Mouse (Mus musculus) bone marrow macrophage, adult 2 months (primary cell): Measurements from ENCODE around the gene Twnk.

Experiments
- CTCF ChIP-seq: IDR thresholded peaks from 2 replicates; pipeline ENCODE4 v1.5.1; 2012; ENCODE audit warnings: low read depth, mild to moderate bottlenecking, low read length, moderate library complexity
- POLR2A ChIP-seq: IDR thresholded peaks from 2 replicates; pipeline ENCODE4 v1.6.1; 2012; ENCODE audit warnings: mild to moderate bottlenecking, low read depth, low read length, borderline replicate concordance

DNA sequence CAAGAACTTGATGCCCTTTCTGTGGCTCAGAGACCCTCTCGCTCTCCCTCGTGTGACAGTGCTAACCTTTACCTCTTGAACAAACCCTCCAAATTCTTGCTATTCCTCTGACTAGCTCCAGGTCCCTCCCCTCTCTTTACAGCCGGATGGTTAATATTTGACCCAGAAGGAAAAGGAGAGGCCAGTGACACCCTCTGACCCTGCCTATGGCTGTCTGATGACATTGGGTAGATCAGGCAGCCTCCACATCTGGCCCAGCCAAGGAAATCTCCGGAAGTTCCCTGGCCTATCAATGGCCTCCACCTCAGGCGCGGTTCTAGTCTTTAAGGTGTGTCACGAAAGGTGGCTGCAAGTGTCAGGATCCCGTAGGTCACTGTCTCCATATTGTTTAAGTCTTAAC lies 14.4 kb upstream of the Twnk start:
- no peak for TF ChIP-seq CTCF
- no peak for TF ChIP-seq POLR2A
